Mouse (Mus musculus): ENCODE data around the gene Ceacam18.
"Not testable (repeated sequence)": the region's sequence is repeated elsewhere in the genome, so short reads cannot be mapped to it uniquely, and the experiment has no call there.

The Ceacam18 gene

GRCm38 (mm10) chr7:43634500-43634899 is at the start of gene Ceacam18:
Gene Ceacam18, plus strand, starts transcription at chr7:43634707.
- no peak for DNase-seq

GRCm38 (mm10) chr7:43584790-43585189 is 49.7 kb upstream of the Ceacam18 start:
- DNase-seq = peak; percentile 14 to 21

- no peak for DNase-seq
Observed at GRCm38 (mm10) chr7:43601884-43602283, 32.6 kb upstream of the Ceacam18 start.

- peak; percentile 66 to 69 for DNase-seq
Observed at GRCm38 (mm10) chr7:43606896-43607742, 27.4 kb upstream of the Ceacam18 start, which contains the start of gene Zfp819. Gene Zfp819, plus strand, starts transcription at chr7:43607169.

- DNase-seq = no peak
Observed at GRCm38 (mm10) chr7:43607743-43608287, 26.7 kb upstream of the Ceacam18 start.

GRCm38 (mm10) chr7:43608316-43608824 is 26.1 kb upstream of the Ceacam18 start:
- DNase-seq = no peak

GRCm38 (mm10) chr7:43613816-43614551 is 20.5 kb upstream of the Ceacam18 start:
- DNase-seq = no peak

GRCm38 (mm10) chr7:43622927-43623326 is 11.6 kb upstream of the Ceacam18 start:
- no peak for DNase-seq

GRCm38 (mm10) chr7:43623819-43624218 is 10.7 kb upstream of the Ceacam18 start:
- no peak for DNase-seq

GRCm38 (mm10) chr7:43625065-43625464 is 9.4 kb upstream of the Ceacam18 start:
- DNase-seq = no peak

GRCm38 (mm10) chr7:43625794-43626422 is 8.6 kb upstream of the Ceacam18 start:
- DNase-seq = no peak

GRCm38 (mm10) chr7:43633940-43634339 is 567 bp upstream of the Ceacam18 start:
- DNase-seq = no peak

- no peak for DNase-seq
Observed at GRCm38 (mm10) chr7:43636194-43636593, 1.7 kb downstream of the Ceacam18 start.

GRCm38 (mm10) chr7:43637118-43637517 is 2.6 kb downstream of the Ceacam18 start:
- no peak for DNase-seq

GRCm38 (mm10) chr7:43642587-43642986 is 8.1 kb downstream of the Ceacam18 start:
- no peak for DNase-seq

- no peak for DNase-seq
Observed at GRCm38 (mm10) chr7:43643046-43643652, 8.6 kb downstream of the Ceacam18 start.

- no peak for DNase-seq
Observed at GRCm38 (mm10) chr7:43652683-43653082, 18.2 kb downstream of the Ceacam18 start.

GRCm38 (mm10) chr7:43654519-43654918 is 20.0 kb downstream of the Ceacam18 start:
- no peak for DNase-seq

- DNase-seq = peak in 1 of 2 experiments; percentile 14
Observed at GRCm38 (mm10) chr7:43656232-43656631, 21.7 kb downstream of the Ceacam18 start.

GRCm38 (mm10) chr7:43660002-43660401 is 25.5 kb downstream of the Ceacam18 start, which contains the start of gene Siglece:
Gene Siglece, minus strand, starts transcription at chr7:43660161.
- DNase-seq = no peak

GRCm38 (mm10) chr7:43662804-43663203 is 28.3 kb downstream of the Ceacam18 start:
- DNase-seq = no peak

GRCm38 (mm10) chr7:43667221-43667620 is 32.7 kb downstream of the Ceacam18 start:
- not testable (repeated sequence) for DNase-seq
